In genomic region chr10:130322062-130322461, GRCm38 (mm10) we compare ENCODE assay signal across 33 mouse cellular contexts. TPM values are rescaled to one million over a fixed set of nuclear protein-coding genes. Genes with fewer than 3 reads are reported as not detected.
"Had no signal": no experiment of that assay in that cellular context is flagged by ENCODE, and none has a peak within 500 bp of the region (broad histone marks: within the 10 kb centered on the region; RNA-seq: fewer than 3 reads in every experiment).

No protein-coding gene starts in this region.

- H3K36me3 ChIP-seq: embryonic facial prominence, embryonic 10.5 days; embryonic facial prominence, embryonic 12.5 days; embryonic facial prominence, embryonic 13.5 days; embryonic facial prominence, embryonic 15.5 days; forebrain, embryonic 10.5 days; forebrain, embryonic 12.5 days; forebrain, embryonic 15.5 days had no signal

- H3K27me3 ChIP-seq: embryonic facial prominence, embryonic 12.5 days; embryonic facial prominence, embryonic 13.5 days; embryonic facial prominence, embryonic 15.5 days; forebrain, embryonic 12.5 days; forebrain, embryonic 13.5 days; forebrain, embryonic 15.5 days had no signal

- H3K4me3 ChIP-seq: embryonic facial prominence, embryonic 10.5 days; embryonic facial prominence, embryonic 12.5 days; embryonic facial prominence, embryonic 13.5 days; embryonic facial prominence, embryonic 15.5 days; erythroblast, embryonic 14.5 days; forebrain, embryonic 10.5 days; forebrain, embryonic 12.5 days; forebrain, embryonic 13.5 days; forebrain, embryonic 15.5 days; gastrocnemius, adult 2 months; heart, adult 2 months had no signal

- DNase-seq: cerebellum, adult 8-10 months; cerebellum, adult 9-11 months; cerebellum, postnatal 10 days; cerebellum, postnatal 14 days; cerebellum, postnatal 25 days; cerebellum, postnatal 36 days; embryo, embryonic 11 days; forebrain, postnatal 0 days; gastrocnemius, adult 2 months; gastrocnemius, postnatal 10 days; gastrocnemius, postnatal 14 days; gastrocnemius, postnatal 36 days; heart, adult 2 months had no signal

- H3K27ac ChIP-seq: embryonic facial prominence, embryonic 10.5 days; embryonic facial prominence, embryonic 12.5 days; embryonic facial prominence, embryonic 13.5 days; embryonic facial prominence, embryonic 15.5 days; forebrain, embryonic 10.5 days; forebrain, embryonic 12.5 days; forebrain, embryonic 13.5 days; forebrain, embryonic 15.5 days; gastrocnemius, adult 2 months; heart, adult 2 months had no signal

- H3K9me3 ChIP-seq: embryonic facial prominence, embryonic 10.5 days; embryonic facial prominence, embryonic 12.5 days; embryonic facial prominence, embryonic 13.5 days; embryonic facial prominence, embryonic 15.5 days; forebrain, embryonic 10.5 days; forebrain, embryonic 12.5 days; forebrain, embryonic 13.5 days; forebrain, embryonic 15.5 days had no signal

- H3K9ac ChIP-seq: embryonic facial prominence, embryonic 12.5 days; embryonic facial prominence, embryonic 13.5 days; embryonic facial prominence, embryonic 15.5 days; forebrain, embryonic 12.5 days; forebrain, embryonic 13.5 days; forebrain, embryonic 15.5 days; forebrain, postnatal 0 days had no signal

- H3K4me1 ChIP-seq: embryonic facial prominence, embryonic 10.5 days; embryonic facial prominence, embryonic 12.5 days; embryonic facial prominence, embryonic 13.5 days; embryonic facial prominence, embryonic 15.5 days; forebrain, embryonic 10.5 days; forebrain, embryonic 12.5 days; forebrain, embryonic 13.5 days; forebrain, embryonic 15.5 days had no signal

RNA-seq across cellular contexts. Expression of gene Tespa1, which starts 0.6 kb away (rescaled TPM):
- total RNA-seq: forebrain, postnatal 0 days had no signal
- polyA plus RNA-seq: embryonic facial prominence, embryonic 10.5 days; forebrain, embryonic 12.5 days; forebrain, embryonic 13.5 days; forebrain, embryonic 14.5 days; forebrain, embryonic 15.5 days; forebrain, embryonic 16.5 days; forebrain, postnatal 0 days had no signal

RNA-seq across cellular contexts. Expression of gene Neurod4, which starts 42.0 kb away (rescaled TPM):
- total RNA-seq: common myeloid progenitor, adult 5-6 weeks; gastrocnemius, adult 18-20 months; gastrocnemius, adult 2 months; gastrocnemius, adult 8-10 months; gastrocnemius, postnatal 10 days; gastrocnemius, postnatal 14 days; gastrocnemius, postnatal 25 days; gastrocnemius, postnatal 36 days; gastrocnemius, postnatal 4 days; granulocyte monocyte progenitor cell, adult 5-6 weeks; heart, adult 18-20 months; heart, adult 2 months; heart, adult 8-10 months had no signal
- polyA plus RNA-seq: erythroblast, embryonic 14.5 days; gonadal fat pad, adult 2 months; heart, adult 2 months had no signal
